Mouse (Mus musculus) lung, adult 2 months (tissue): Measurements from ENCODE around the gene Sec24b. TPM values are rescaled to one million over a fixed set of nuclear protein-coding genes. Genes with fewer than 3 reads are reported as not detected.
A peak's percentile ranks its signal among the peaks of the same experiment; 100 is the strongest.

Experiments used
- DNase-seq: peaks from one replicate; pipeline ENCODE4 v3.0.0; 2022
- H3K4me1 ChIP-seq: fragments of 200-500 bp; 2 replicates; pipeline ENCODE4 v1.6.1; 2011; ENCODE audit warnings: low read length; ENCODE audit not compliant: control insufficient read depth, insufficient read depth
- H3K4me3 ChIP-seq: fragments of 200-500 bp; replicated peaks from 2 replicates; pipeline ENCODE3; 2011; ENCODE audit warnings: low read depth, mild to moderate bottlenecking, control low read depth, low read length; ENCODE audit errors: extremely low read depth
- CTCF ChIP-seq: fragments of 200-500 bp; IDR thresholded peaks from 2 replicates; pipeline ENCODE4 v1.5.1; 2011; ENCODE audit warnings: mild to moderate bottlenecking, low read length, control low read depth; ENCODE audit not compliant: insufficient read depth
- POLR2A ChIP-seq: fragments of 200-500 bp; IDR thresholded peaks from 2 replicates; pipeline ENCODE4 v1.6.1; 2011; ENCODE audit warnings: low read depth, mild to moderate bottlenecking, control low read depth, low read length, borderline replicate concordance; ENCODE audit errors: extremely low read depth
- WGBS: fragments of 180-500 bp; shearing (Covaris S2); methylation state at CpG from one replicate; pipeline ENCODE4 v1.1.7; 2018; 5-methylcytosine and 5-hydroxymethylcytosine counted together
- polyA plus RNA-seq: library from polyadenylated mRNA; depleted of rRNA; stranded (reverse); fragments of >200 nt; gene quantifications from 2 replicates; pipeline ENCODE4 v1.2.3, GENCODE M21; 2012

The Sec24b gene
- polyA plus RNA-seq, 1 experiment = 72.6 TPM

GRCm38 (mm10) chr3:130083312-130083711 is 22.0 kb upstream of the Sec24b start:
- no peak for DNase-seq
- Histone ChIP-seq H3K4me3 (no peak overlapping the region), H3K4me1 (0 out of 2 replicates have a peak, but pooled peaks cover 2% of the 10 kb centered on the region)
- TF ChIP-seq CTCF (no peak), POLR2A (no peak)
- 40% methylated on average over 2 of the region's 2 CpGs for whole genome bisulfite sequencing

GRCm38 (mm10) chr3:130080666-130081065 is 19.3 kb upstream of the Sec24b start:
- WGBS = 68% methylated on average over 6 of the region's 6 CpGs
- no peak for DNase-seq
- Histone ChIP-seq H3K4me3 (no peak overlapping the region), H3K4me1 (no peaks in the 10 kb centered on the region)
- no peak for TF ChIP-seq CTCF
- no peak for TF ChIP-seq POLR2A

- Histone ChIP-seq H3K4me3 (no peak overlapping the region), H3K4me1 (no peaks in the 10 kb centered on the region)
- peak; percentile 41 for DNase-seq
- 2% methylated on average over 1 of the region's 1 CpGs for WGBS
- TF ChIP-seq POLR2A (no peak), CTCF (peak; percentile 31; the same call in 1 of the 2 replicates)
These were observed 18.4 kb upstream of the Sec24b start for GRCm38 (mm10) chr3:130079794-130080193.

GRCm38 (mm10) chr3:130077291-130077690 is 15.9 kb upstream of the Sec24b start:
- Histone ChIP-seq H3K4me1 (no peaks in the 10 kb centered on the region), H3K4me3 (no peak overlapping the region)
- DNase-seq = no peak
- TF ChIP-seq CTCF = no peak
- TF ChIP-seq POLR2A = no peak
- WGBS = 89% methylated on average over 9 of the region's 9 CpGs

- no peak for DNase-seq
- Histone ChIP-seq H3K4me3 (no peak overlapping the region), H3K4me1 (no peaks in the 10 kb centered on the region)
- WGBS = 46% methylated on average over 1 of the region's 1 CpGs
- TF ChIP-seq POLR2A = no peak
- no peak for TF ChIP-seq CTCF
These were observed 14.4 kb upstream of the Sec24b start for GRCm38 (mm10) chr3:130075746-130076145.

GRCm38 (mm10) chr3:130073085-130073484 is 11.7 kb upstream of the Sec24b start:
- H3K4me3 ChIP-seq = no peak overlapping the region
- H3K4me1 ChIP-seq = no peaks in the 10 kb centered on the region
- TF ChIP-seq CTCF = no peak
- TF ChIP-seq POLR2A = no peak
- DNase-seq = peak; percentile 34
- WGBS = 43% methylated on average over 10 of the region's 10 CpGs

GRCm38 (mm10) chr3:130071918-130072317 is 10.6 kb upstream of the Sec24b start:
- TF ChIP-seq POLR2A = no peak
- TF ChIP-seq CTCF = no peak
- Histone ChIP-seq H3K4me3 (no peak overlapping the region), H3K4me1 (no peaks in the 10 kb centered on the region)
- 39% methylated on average over 2 of the region's 2 CpGs for WGBS
- DNase-seq = no peak

- DNase-seq = peak; percentile 83
- Histone ChIP-seq H3K4me3 (peak overlapping the region; percentile 96), H3K4me1 (peaks cover 16% of the 10 kb centered on the region)
- 1% methylated on average over 88 of the region's 92 CpGs for WGBS
- peak; percentile 6; the same call in 1 of the 2 replicates for TF ChIP-seq CTCF
- peak; percentile 52; the same call in 1 of the 2 replicates for TF ChIP-seq POLR2A
These were observed 840 bp downstream of the Sec24b start for GRCm38 (mm10) chr3:130060396-130061029.

- peak overlapping the region; percentile 96 for H3K4me3 ChIP-seq
- TF ChIP-seq CTCF (no peak), POLR2A (no peak)
- DNase-seq = peak; percentile 38
- 2% methylated on average over 42 of the region's 42 CpGs for WGBS
- H3K4me1 ChIP-seq = peaks cover 20% of the 10 kb centered on the region
These were observed 1.5 kb downstream of the Sec24b start for GRCm38 (mm10) chr3:130059805-130060395.

- H3K4me3 ChIP-seq = no peak overlapping the region
- WGBS = 46% methylated on average over 2 of the region's 2 CpGs
- H3K4me1 ChIP-seq = peaks cover 32% of the 10 kb centered on the region
- no peak for TF ChIP-seq CTCF
- TF ChIP-seq POLR2A = no peak
- DNase-seq = no peak
These were observed 2.9 kb downstream of the Sec24b start for GRCm38 (mm10) chr3:130058488-130058887.
